ENCODE assay signal across 16 mouse cellular contexts in the genomic region with DNA sequence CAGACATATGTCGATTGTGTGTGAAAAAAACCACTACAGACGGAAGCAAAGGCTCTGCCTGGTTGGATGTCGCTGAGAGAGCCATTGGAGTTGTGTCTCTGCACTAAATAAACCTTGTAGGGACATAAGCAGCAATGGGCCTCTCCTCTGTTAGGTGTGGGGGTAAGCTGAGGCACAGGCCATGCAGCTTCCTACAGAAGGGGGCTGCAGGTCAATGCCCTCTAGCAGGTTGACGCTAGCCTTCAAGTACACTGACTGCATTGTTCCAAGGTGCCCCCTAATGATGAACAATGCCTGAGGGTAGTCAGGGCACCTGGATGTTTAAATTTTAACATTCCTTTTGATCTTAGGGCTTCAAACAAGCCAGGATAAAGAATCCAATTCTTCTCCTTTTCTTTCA.
"Had no signal": no experiment of that assay in that cellular context is flagged by ENCODE, and none has a peak within 500 bp of the region (broad histone marks: within the 10 kb centered on the region; RNA-seq: fewer than 3 reads in every experiment).

No protein-coding gene starts in this region.

- H3K27ac ChIP-seq: neural tube, embryonic 13.5 days; neural tube, embryonic 15.5 days; stomach, embryonic 15.5 days; stomach, postnatal 0 days had no signal

- H3K4me2 ChIP-seq: neural tube, embryonic 13.5 days; neural tube, embryonic 15.5 days; stomach, embryonic 15.5 days had no signal

- H3K9me3 ChIP-seq: neural tube, embryonic 13.5 days; neural tube, embryonic 15.5 days; stomach, embryonic 15.5 days had no signal

- H3K4me3 ChIP-seq: neural tube, embryonic 13.5 days; neural tube, embryonic 15.5 days; stomach, embryonic 15.5 days had no signal

- H3K36me3 ChIP-seq: neural tube, embryonic 13.5 days; neural tube, embryonic 15.5 days; stomach, embryonic 15.5 days had no signal

- H3K27me3 ChIP-seq: neural tube, embryonic 13.5 days; neural tube, embryonic 15.5 days; stomach, embryonic 15.5 days had no signal

- DNase-seq: retina, postnatal 1 day; right cerebral cortex, adult 18-20 months; right cerebral cortex, postnatal 14 days; right cerebral cortex, postnatal 25 days; right cerebral cortex, postnatal 4 days; spleen, adult 18-20 months; thymus, adult 18-20 months; thymus, adult 2 months; thymus, postnatal 14 days; thymus, postnatal 25 days; thymus, postnatal 36 days; thymus, postnatal 4 days had no signal

- H3K9ac ChIP-seq: neural tube, embryonic 13.5 days; neural tube, embryonic 15.5 days; stomach, embryonic 15.5 days had no signal

- H3K4me1 ChIP-seq: neural tube, embryonic 13.5 days; neural tube, embryonic 15.5 days; stomach, embryonic 15.5 days had no signal
